Mouse (Mus musculus): ENCODE results near the gene Ttyh3. TPM values are rescaled to one million over a fixed set of nuclear protein-coding genes. Genes with fewer than 3 reads are reported as not detected.
"Not testable (repeated sequence)": the region's sequence is repeated elsewhere in the genome, so short reads cannot be mapped to it uniquely, and the experiment has no call there.

Gene Ttyh3
- polyA plus RNA-seq, 1 experiment from 2014 or later = 65.8 TPM

DNA sequence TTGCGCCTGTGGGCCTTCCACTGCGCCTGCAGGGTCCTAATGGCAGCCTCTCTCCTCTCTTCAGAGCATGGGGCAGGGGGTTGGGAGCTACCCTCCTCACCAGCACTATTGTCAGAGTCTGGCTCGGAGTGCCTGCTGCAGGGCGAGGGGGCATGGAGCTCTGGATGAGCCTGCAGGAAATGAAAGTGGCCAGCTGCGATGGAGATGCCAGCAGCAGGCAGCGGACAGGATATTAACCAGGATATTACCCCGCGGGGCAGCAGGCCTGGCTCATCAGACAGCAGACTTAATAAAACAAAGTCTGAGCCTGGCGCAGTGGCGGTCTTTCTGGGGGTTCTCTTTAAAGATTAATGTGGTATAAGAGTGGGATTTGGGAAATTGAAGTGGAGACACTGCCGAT lies 26.2 kb upstream of the Ttyh3 start:
- WGBS = 76% methylated on average over 11 of the region's 11 CpGs

GRCm38 (mm10) chr5:140674036-140674435 lies 25.2 kb upstream of the Ttyh3 start:
- H3K4me1 ChIP-seq (ENCODE audit: control insufficient read depth, insufficient read depth, low read length) = no peaks in the 10 kb centered on the region
- H3K27ac ChIP-seq (ENCODE audit: low read depth, low read length) = no peak overlapping the region
- H3K9me3 ChIP-seq (replicated peaks; ENCODE audit: control insufficient read depth, low read length) = no peaks in the 10 kb centered on the region
- ATAC-seq (no peak), DNase-seq (ENCODE audit: low spot score) (no peak)
- H3K36me3 ChIP-seq (ENCODE audit: control insufficient read depth, insufficient read depth, low read length) = peaks cover 62% of the 10 kb centered on the region
- WGBS = 84% methylated on average over 17 of the region's 17 CpGs
- H3K9ac ChIP-seq (ENCODE audit: low read length) = no peak overlapping the region
- H3K27me3 ChIP-seq (replicated peaks; ENCODE audit: control insufficient read depth, insufficient read depth, low read length) = no peaks in the 10 kb centered on the region
- no peak overlapping the region for H3K4me3 ChIP-seq (ENCODE audit: low read depth, low read length)
- H3K4me2 ChIP-seq (ENCODE audit: low read length) = no peak overlapping the region

More for the DNA sequence above, 26.2 kb upstream of the Ttyh3 start:
- ATAC-seq (no peak), DNase-seq (ENCODE audit: low spot score) (no peak)
- no peaks in the 10 kb centered on the region for H3K4me1 ChIP-seq (ENCODE audit: control insufficient read depth, insufficient read depth, low read length)
- peaks cover 60% of the 10 kb centered on the region for H3K36me3 ChIP-seq (ENCODE audit: control insufficient read depth, insufficient read depth, low read length)
- no peaks in the 10 kb centered on the region for H3K27me3 ChIP-seq (replicated peaks; ENCODE audit: control insufficient read depth, insufficient read depth, low read length)
- H3K4me3 ChIP-seq (ENCODE audit: low read depth, low read length) = no peak overlapping the region
- H3K9ac ChIP-seq (ENCODE audit: low read length) = no peak overlapping the region
- no peaks in the 10 kb centered on the region for H3K9me3 ChIP-seq (replicated peaks; ENCODE audit: control insufficient read depth, low read length)
- no peak overlapping the region for H3K27ac ChIP-seq (ENCODE audit: low read depth, low read length)
- no peak overlapping the region for H3K4me2 ChIP-seq (ENCODE audit: low read length)

- 95% methylated on average over 6 of the region's 6 CpGs for WGBS
These were observed 23.8 kb upstream of the Ttyh3 start for GRCm38 (mm10) chr5:140672603-140673002.

DNA sequence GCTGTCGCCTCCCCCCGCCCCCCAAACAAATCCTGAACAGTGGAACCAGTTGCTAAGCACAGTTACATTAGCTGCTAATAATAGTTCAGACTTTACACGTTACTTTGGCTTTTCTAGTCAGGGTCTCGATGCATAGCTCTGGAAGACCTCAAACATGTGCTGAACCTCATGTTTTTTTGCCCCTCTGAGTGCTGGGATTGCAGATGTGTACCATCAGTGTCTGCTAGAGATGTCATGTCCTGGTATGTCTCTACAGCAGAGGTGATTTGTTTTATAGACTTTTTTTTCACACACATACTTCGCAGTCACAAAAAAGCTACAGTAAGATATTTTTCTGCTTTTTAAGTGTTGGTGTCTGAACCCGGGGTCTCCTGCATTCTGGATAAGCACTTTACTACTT lies 23.3 kb upstream of the Ttyh3 start:
- ATAC-seq = no peak
- Histone ChIP-seq H3K27ac (ENCODE audit: low read depth, low read length) (no peak overlapping the region), H3K4me1 (ENCODE audit: control insufficient read depth, insufficient read depth, low read length) (no peaks in the 10 kb centered on the region), H3K4me2 (ENCODE audit: low read length) (no peak overlapping the region), H3K9ac (ENCODE audit: low read length) (no peak overlapping the region), H3K9me3 (replicated peaks; ENCODE audit: control insufficient read depth, low read length) (no peaks in the 10 kb centered on the region), H3K36me3 (ENCODE audit: control insufficient read depth, insufficient read depth, low read length) (peaks cover 52% of the 10 kb centered on the region), H3K27me3 (replicated peaks; ENCODE audit: control insufficient read depth, insufficient read depth, low read length) (no peaks in the 10 kb centered on the region), H3K4me3 (ENCODE audit: low read depth, low read length) (no peak overlapping the region)
- DNase-seq (ENCODE audit: low spot score) = no peak
- 88% methylated on average over 6 of the region's 6 CpGs for WGBS

More at GRCm38 (mm10) chr5:140672603-140673002, 23.8 kb upstream of the Ttyh3 start:
- H3K27ac ChIP-seq (ENCODE audit: low read depth, low read length); H3K4me3 ChIP-seq (ENCODE audit: low read depth, low read length); H3K4me1 ChIP-seq (ENCODE audit: control insufficient read depth, insufficient read depth, low read length); H3K27me3 ChIP-seq (replicated peaks; ENCODE audit: control insufficient read depth, insufficient read depth, low read length); H3K9ac ChIP-seq (ENCODE audit: low read length); H3K4me2 ChIP-seq (ENCODE audit: low read length); H3K9me3 ChIP-seq (replicated peaks; ENCODE audit: control insufficient read depth, low read length); ATAC-seq; DNase-seq (ENCODE audit: low spot score): not testable (repeated sequence)
- peaks cover 57% of the 10 kb centered on the region for H3K36me3 ChIP-seq (ENCODE audit: control insufficient read depth, insufficient read depth, low read length)

- peaks cover 10% of the 10 kb centered on the region for H3K36me3 ChIP-seq (ENCODE audit: control insufficient read depth, insufficient read depth, low read length)
- DNase-seq (ENCODE audit: low spot score) (peak; percentile 83), ATAC-seq (no peak)
- H3K4me1 ChIP-seq (ENCODE audit: control insufficient read depth, insufficient read depth, low read length) = peaks cover 41% of the 10 kb centered on the region
- no peak overlapping the region for H3K4me2 ChIP-seq (ENCODE audit: low read length)
- no peaks in the 10 kb centered on the region for H3K9me3 ChIP-seq (replicated peaks; ENCODE audit: control insufficient read depth, low read length)
- H3K27ac ChIP-seq (ENCODE audit: low read depth, low read length) = peak overlapping the region; percentile 90; the same call in 1 of the 2 replicates
- H3K4me3 ChIP-seq (ENCODE audit: low read depth, low read length) = no peak overlapping the region
- 40% methylated on average over 7 of the region's 7 CpGs for WGBS
- H3K9ac ChIP-seq (ENCODE audit: low read length) = no peak overlapping the region
- no peaks in the 10 kb centered on the region for H3K27me3 ChIP-seq (replicated peaks; ENCODE audit: control insufficient read depth, insufficient read depth, low read length)
These were observed 14.9 kb upstream of the Ttyh3 start for GRCm38 (mm10) chr5:140663621-140664180.

- WGBS = 60% methylated on average over 17 of the region's 17 CpGs
- no peak for DNase-seq (ENCODE audit: low spot score)
- no peak overlapping the region for H3K4me2 ChIP-seq (ENCODE audit: low read length)
- ATAC-seq = no peak
- peaks cover 41% of the 10 kb centered on the region for H3K4me1 ChIP-seq (ENCODE audit: control insufficient read depth, insufficient read depth, low read length)
- H3K9ac ChIP-seq (ENCODE audit: low read length) = peak overlapping the region; percentile 36; the same call in 1 of the 2 replicates
- peaks cover 9% of the 10 kb centered on the region for H3K36me3 ChIP-seq (ENCODE audit: control insufficient read depth, insufficient read depth, low read length)
- H3K4me3 ChIP-seq (ENCODE audit: low read depth, low read length) = no peak overlapping the region
- H3K27ac ChIP-seq (ENCODE audit: low read depth, low read length) = peak overlapping the region; percentile 90
- no peaks in the 10 kb centered on the region for H3K27me3 ChIP-seq (replicated peaks; ENCODE audit: control insufficient read depth, insufficient read depth, low read length)
- no peaks in the 10 kb centered on the region for H3K9me3 ChIP-seq (replicated peaks; ENCODE audit: control insufficient read depth, low read length)
These were observed 14.1 kb upstream of the Ttyh3 start for GRCm38 (mm10) chr5:140662741-140663592.

- Histone ChIP-seq H3K36me3 (ENCODE audit: control insufficient read depth, insufficient read depth, low read length) (peaks cover 9% of the 10 kb centered on the region), H3K4me2 (ENCODE audit: low read length) (no peak overlapping the region), H3K4me1 (ENCODE audit: control insufficient read depth, insufficient read depth, low read length) (peaks cover 41% of the 10 kb centered on the region), H3K27ac (ENCODE audit: low read depth, low read length) (peak overlapping the region; percentile 90), H3K4me3 (ENCODE audit: low read depth, low read length) (no peak overlapping the region), H3K9ac (ENCODE audit: low read length) (peak overlapping the region; percentile 36; the same call in 1 of the 2 replicates), H3K27me3 (replicated peaks; ENCODE audit: control insufficient read depth, insufficient read depth, low read length) (no peaks in the 10 kb centered on the region), H3K9me3 (replicated peaks; ENCODE audit: control insufficient read depth, low read length) (no peaks in the 10 kb centered on the region)
- 40% methylated on average over 12 of the region's 12 CpGs for WGBS
- no peak for DNase-seq (ENCODE audit: low spot score)
- no peak for ATAC-seq
These were observed 13.2 kb upstream of the Ttyh3 start for GRCm38 (mm10) chr5:140661875-140662643.

- peak overlapping the region; percentile 36; the same call in 1 of the 2 replicates for H3K9ac ChIP-seq (ENCODE audit: low read length)
- H3K4me1 ChIP-seq (ENCODE audit: control insufficient read depth, insufficient read depth, low read length) = peaks cover 41% of the 10 kb centered on the region
- WGBS = 66% methylated on average over 8 of the region's 8 CpGs
These were observed 12.6 kb upstream of the Ttyh3 start for GRCm38 (mm10) chr5:140661427-140661826.

More at GRCm38 (mm10) chr5:140661427-140661826, 12.6 kb upstream of the Ttyh3 start:
- H3K4me2 ChIP-seq (ENCODE audit: low read length) = no peak overlapping the region
- peak overlapping the region; percentile 90; the same call in 1 of the 2 replicates for H3K27ac ChIP-seq (ENCODE audit: low read depth, low read length)
- no peaks in the 10 kb centered on the region for H3K27me3 ChIP-seq (replicated peaks; ENCODE audit: control insufficient read depth, insufficient read depth, low read length)
- ATAC-seq (no peak), DNase-seq (ENCODE audit: low spot score) (no peak)
- H3K36me3 ChIP-seq (ENCODE audit: control insufficient read depth, insufficient read depth, low read length) = peaks cover 9% of the 10 kb centered on the region
- no peak overlapping the region for H3K4me3 ChIP-seq (ENCODE audit: low read depth, low read length)
- H3K9me3 ChIP-seq (replicated peaks; ENCODE audit: control insufficient read depth, low read length) = no peaks in the 10 kb centered on the region

Data from forebrain, embryonic 14.5 days (tissue).